11 mouse cellular contexts compared by ENCODE assay signal in genomic region chr8:84728474-84728873, GRCm38 (mm10). TPM values are rescaled to one million over a fixed set of nuclear protein-coding genes. Genes with fewer than 3 reads are reported as not detected.
A peak's percentile ranks its signal among the peaks of the same experiment; 100 is the strongest.
DNase-seq lines count a peak whose midpoint lies in the region; ATAC-seq and TF ChIP-seq lines count a peak whose summit lies in the region.
"Had no signal": no experiment of that assay in that cellular context is flagged by ENCODE, and none has a peak within 500 bp of the region (broad histone marks: within the 10 kb centered on the region; RNA-seq: fewer than 3 reads in every experiment).

No protein-coding gene starts in this region.

- no peaks in the 10 kb centered on the region for H3K36me3 ChIP-seq in hindbrain, embryonic 12.5 days
- peaks cover 3% of the 10 kb centered on the region; the same call in 1 of the 2 replicates for H3K36me3 ChIP-seq in midbrain, embryonic 13.5 days

- peaks cover 72% of the 10 kb centered on the region for H3K4me1 ChIP-seq in cerebellum, adult 2 months (ENCODE audit: control insufficient read depth, insufficient read depth, low read length)
- peaks cover 73% of the 10 kb centered on the region for H3K4me1 ChIP-seq in hindbrain, embryonic 12.5 days
- H3K4me1 ChIP-seq in midbrain, embryonic 13.5 days (replicated peaks), result peaks cover 92% of the 10 kb centered on the region

- no peak overlapping the region for H3K4me2 ChIP-seq in hindbrain, embryonic 12.5 days (replicated peaks)
- H3K4me2 ChIP-seq in midbrain, embryonic 13.5 days (replicated peaks), result no peak overlapping the region
- H3K4me2 ChIP-seq: heart, embryonic 15.5 days had no signal

- WGBS in cerebellum, adult 2 months, result 17% methylated on average over 3 of the region's 3 CpGs
- WGBS in hindbrain, embryonic 12.5 days, result 65% methylated on average over 3 of the region's 3 CpGs
- 47% methylated on average over 3 of the region's 3 CpGs for WGBS in midbrain, embryonic 13.5 days

- DNase-seq in cerebellum, adult 2 months, result no peak
- DNase-seq in cerebellum, adult 11-12 months, result no peak
- DNase-seq in left cerebral cortex, postnatal 4 days, result peak; percentile 85
- no peak for DNase-seq in left cerebral cortex, adult 18-20 months (ENCODE audit: low spot score in 2 of 2)
- DNase-seq in thymus, postnatal 0 days (ENCODE audit: low spot score), result no peak
- DNase-seq: kidney, postnatal 36 days; right cerebral cortex, postnatal 25 days had no signal

- H3K9me3 ChIP-seq in hindbrain, embryonic 12.5 days (replicated peaks), result no peaks in the 10 kb centered on the region
- no peaks in the 10 kb centered on the region for H3K9me3 ChIP-seq in midbrain, embryonic 13.5 days
- H3K9me3 ChIP-seq: heart, embryonic 15.5 days had no signal

- H3K27ac ChIP-seq in cerebellum, adult 2 months (ENCODE audit: insufficient read depth, low read length), result peak overlapping the region; percentile 45; the same call in 1 of the 2 replicates
- H3K27ac ChIP-seq in hindbrain, embryonic 12.5 days, result peak overlapping the region; percentile 58
- H3K27ac ChIP-seq in midbrain, embryonic 13.5 days, result peak overlapping the region; percentile 90
- H3K27ac ChIP-seq: heart, embryonic 15.5 days had no signal

- no peak for TF ChIP-seq CTCF in cerebellum, adult 2 months (IDR thresholded peaks at IDR 0.05; ENCODE audit: borderline replicate concordance, insufficient read depth, low read depth, low read length)

- no peak overlapping the region for H3K9ac ChIP-seq in hindbrain, embryonic 12.5 days
- H3K9ac ChIP-seq in midbrain, embryonic 13.5 days (replicated peaks), result no peak overlapping the region
- H3K9ac ChIP-seq: heart, embryonic 15.5 days had no signal

- no peaks in the 10 kb centered on the region for H3K27me3 ChIP-seq in cerebellum, adult 2 months (ENCODE audit: control insufficient read depth, insufficient read depth, low read length)
- H3K27me3 ChIP-seq in hindbrain, embryonic 12.5 days, result peaks cover 33% of the 10 kb centered on the region; the same call in 1 of the 2 replicates
- peaks cover 16% of the 10 kb centered on the region for H3K27me3 ChIP-seq in midbrain, embryonic 13.5 days
- H3K27me3 ChIP-seq: heart, embryonic 15.5 days had no signal

- peak; percentile 80 for ATAC-seq in hindbrain, embryonic 12.5 days (ENCODE audit: low FRiP score)
- peak; percentile 74 for ATAC-seq in midbrain, embryonic 13.5 days
- ATAC-seq in activated CD4-positive, CD25-positive, alpha-beta regulatory T cell, adult 4 months, result no peak

- intact Hi-C loops in left cerebral cortex, postnatal 4 days (cut with DNase I), result no loop called here

- TF ChIP-seq POLR2A in cerebellum, adult 2 months (IDR thresholded peaks at IDR 0.05; ENCODE audit: borderline replicate concordance, insufficient read depth, low read length), result no peak

- no peak overlapping the region for H3K4me3 ChIP-seq in cerebellum, adult 2 months (replicated peaks; ENCODE audit: insufficient read depth, low read depth, low read length)
- H3K4me3 ChIP-seq in hindbrain, embryonic 12.5 days, result no peak overlapping the region
- H3K4me3 ChIP-seq in midbrain, embryonic 13.5 days (replicated peaks), result no peak overlapping the region
- H3K4me3 ChIP-seq: heart, embryonic 15.5 days had no signal

RNA-seq across cellular contexts. Expression of gene G430095P16Rik, which starts 5.7 kb away (rescaled TPM):
- 0.27 and 0.33 TPM in 2 replicates for polyA plus RNA-seq in cerebellum, adult 2 months (2012; rRNA removed)
- not detected for total RNA-seq in left cerebral cortex, postnatal 4 days (2021)
- not detected for total RNA-seq in left cerebral cortex, adult 18-20 months (2021)
- 3.0 and 3.6 TPM in 2 replicates for polyA plus RNA-seq in hindbrain, embryonic 12.5 days (2016; fragmentation: Nextera tagmentation; extraction: Ambion mirVana)
- polyA plus RNA-seq in midbrain, embryonic 13.5 days (2015; fragmentation: Nextera tagmentation; extraction: Ambion mirVana), result 1.3 and 1.9 TPM in 2 replicates
- 2.4 and 3.6 TPM in 2 replicates for polyA plus RNA-seq in thymus, postnatal 0 days (2015; fragmentation: Nextera tagmentation; extraction: Ambion mirVana)
- 10 to 100 TPM; 20.2 to 37.5 TPM for polyA plus RNA-seq in activated CD4-positive, CD25-positive, alpha-beta regulatory T cell, adult 4 months (2017; shearing (Covaris generic))

RNA-seq across cellular contexts. Expression of gene Lyl1, which starts 27.2 kb away (rescaled TPM):
- 1.7 TPM in 2 replicates for polyA plus RNA-seq in cerebellum, adult 2 months (2012; rRNA removed)
- 1 to 10 TPM; 3.0 to 3.3 TPM for total RNA-seq in left cerebral cortex, postnatal 4 days (2021)
- total RNA-seq in left cerebral cortex, adult 18-20 months (2021), result 1 to 10 TPM; 2.6 TPM
- 4.6 and 4.9 TPM in 2 replicates for polyA plus RNA-seq in hindbrain, embryonic 12.5 days (2016; fragmentation: Nextera tagmentation; extraction: Ambion mirVana)
- 2.1 and 2.4 TPM in 2 replicates for polyA plus RNA-seq in midbrain, embryonic 13.5 days (2015; fragmentation: Nextera tagmentation; extraction: Ambion mirVana)
- polyA plus RNA-seq in thymus, postnatal 0 days (2015; fragmentation: Nextera tagmentation; extraction: Ambion mirVana), result 8.1 and 8.8 TPM in 2 replicates
- 1 to 10 TPM in 1 of 2 experiments, under 1 TPM in 1; 0.85 to 1.2 TPM for polyA plus RNA-seq in activated CD4-positive, CD25-positive, alpha-beta regulatory T cell, adult 4 months (2017; shearing (Covaris generic))

RNA-seq across cellular contexts. Expression of gene Nacc1, which starts 40.8 kb away (rescaled TPM):
- polyA plus RNA-seq in cerebellum, adult 2 months (2012; rRNA removed), result 91.0 and 93.9 TPM in 2 replicates
- total RNA-seq in left cerebral cortex, postnatal 4 days (2021), result 10 to 100 TPM; 68.4 to 72.1 TPM
- total RNA-seq in left cerebral cortex, adult 18-20 months (2021), result 10 to 100 TPM; 93.7 to 99.0 TPM
- 20.9 and 21.3 TPM in 2 replicates for polyA plus RNA-seq in hindbrain, embryonic 12.5 days (2016; fragmentation: Nextera tagmentation; extraction: Ambion mirVana)
- 16.8 and 17.3 TPM in 2 replicates for polyA plus RNA-seq in midbrain, embryonic 13.5 days (2015; fragmentation: Nextera tagmentation; extraction: Ambion mirVana)
- polyA plus RNA-seq in thymus, postnatal 0 days (2015; fragmentation: Nextera tagmentation; extraction: Ambion mirVana), result 12.1 TPM in 2 replicates
- polyA plus RNA-seq in activated CD4-positive, CD25-positive, alpha-beta regulatory T cell, adult 4 months (2017; shearing (Covaris generic)), result 10 to 100 TPM in 1 of 2 experiments, 1 to 10 TPM in 1; 9.4 to 12.5 TPM

RNA-seq across cellular contexts. Expression of gene Trmt1, which starts 42.4 kb away (rescaled TPM):
- polyA plus RNA-seq in cerebellum, adult 2 months (2012; rRNA removed), result 144 and 148 TPM in 2 replicates
- total RNA-seq in left cerebral cortex, postnatal 4 days (2021), result 100 to 1,000 TPM; 110 to 112 TPM
- 100 to 1,000 TPM in 1 of 2 experiments, 10 to 100 TPM in 1; 99.1 to 101 TPM for total RNA-seq in left cerebral cortex, adult 18-20 months (2021)
- 51.2 and 55.9 TPM in 2 replicates for polyA plus RNA-seq in hindbrain, embryonic 12.5 days (2016; fragmentation: Nextera tagmentation; extraction: Ambion mirVana)
- polyA plus RNA-seq in midbrain, embryonic 13.5 days (2015; fragmentation: Nextera tagmentation; extraction: Ambion mirVana), result 50.1 and 55.7 TPM in 2 replicates
- 50.0 and 51.5 TPM in 2 replicates for polyA plus RNA-seq in thymus, postnatal 0 days (2015; fragmentation: Nextera tagmentation; extraction: Ambion mirVana)
- polyA plus RNA-seq in activated CD4-positive, CD25-positive, alpha-beta regulatory T cell, adult 4 months (2017; shearing (Covaris generic)), result 10 to 100 TPM; 32.6 to 49.8 TPM
